Mouse (Mus musculus) urinary bladder, postnatal 36 days (tissue): ENCODE measurements around the gene Eps8l3.

Source experiments
- DNase-seq, 2 experiments: peaks; one replicate each; pipeline ENCODE4 v3.0.0; 2022; ENCODE audit warnings: low spot score in 2 of 2, mixed read lengths in 1 of 2

Eps8l3 gene

DNA sequence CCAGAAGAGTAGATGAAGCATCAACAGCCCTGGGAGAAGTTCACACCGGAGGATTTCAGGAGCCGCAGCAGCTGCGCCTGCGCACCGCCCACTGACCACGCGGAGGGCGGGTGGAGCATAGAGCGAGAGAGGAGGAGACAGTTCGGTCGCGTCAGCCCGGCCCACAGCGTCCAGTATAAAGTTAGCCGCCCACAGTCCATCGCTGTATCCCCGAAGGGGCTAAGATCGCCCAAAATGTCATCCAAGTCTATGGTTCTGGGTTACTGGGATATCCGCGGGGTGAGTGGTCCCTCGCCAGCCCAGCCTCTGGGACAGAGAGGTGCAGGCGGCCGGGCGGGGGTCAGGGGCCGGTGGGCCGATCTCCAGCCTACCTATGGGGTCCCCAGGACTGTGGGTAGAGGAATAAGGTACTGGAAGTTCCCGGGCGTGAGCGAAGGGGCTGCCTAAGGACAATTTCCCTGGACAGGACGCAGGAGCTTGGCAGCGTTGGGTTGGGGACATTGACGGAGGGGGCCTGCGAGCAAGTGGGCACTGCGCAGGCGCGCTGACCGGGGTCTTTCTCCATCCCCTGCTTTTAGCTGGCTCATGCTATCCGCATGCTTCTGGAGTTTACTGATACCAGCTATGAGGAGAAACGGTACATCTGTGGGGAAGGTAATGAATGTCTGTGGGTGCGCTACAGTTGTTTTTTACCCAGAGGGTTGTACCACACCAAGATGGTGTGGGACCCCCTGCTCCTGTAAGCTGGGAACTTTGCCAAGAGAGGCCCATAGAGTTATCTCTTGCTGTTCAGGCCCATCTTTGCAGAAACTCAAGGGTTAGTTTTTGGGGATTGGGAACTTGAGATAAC lies 18.9 kb downstream of the Eps8l3 start, which contains the start of gene Gstm5:
TSS of gene Gstm5 (plus strand) at position 102 of the 850 bp plus-strand sequence.
- DNase-seq = peak; percentile 71 to 80

DNA sequence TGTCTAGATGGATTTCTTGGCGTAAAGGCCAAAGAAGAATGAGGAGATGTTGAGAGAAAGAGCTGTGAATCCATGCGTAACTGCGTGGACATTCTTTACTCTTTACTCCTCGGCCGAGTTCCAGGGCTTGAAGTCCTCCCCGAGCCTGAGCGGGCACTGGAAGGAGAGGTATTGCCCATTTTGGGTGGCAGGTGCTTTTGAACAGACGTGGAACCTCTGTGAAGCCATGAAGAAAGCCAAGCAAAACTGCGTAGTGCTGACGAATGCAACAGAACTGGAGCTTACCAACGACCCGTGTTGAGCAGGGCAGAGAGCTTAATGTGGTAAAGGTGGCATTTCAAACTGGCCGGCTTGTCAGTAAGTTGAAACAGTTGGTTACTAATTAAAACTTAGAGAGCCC lies 21.7 kb downstream of the Eps8l3 start:
- no peak for DNase-seq

DNA sequence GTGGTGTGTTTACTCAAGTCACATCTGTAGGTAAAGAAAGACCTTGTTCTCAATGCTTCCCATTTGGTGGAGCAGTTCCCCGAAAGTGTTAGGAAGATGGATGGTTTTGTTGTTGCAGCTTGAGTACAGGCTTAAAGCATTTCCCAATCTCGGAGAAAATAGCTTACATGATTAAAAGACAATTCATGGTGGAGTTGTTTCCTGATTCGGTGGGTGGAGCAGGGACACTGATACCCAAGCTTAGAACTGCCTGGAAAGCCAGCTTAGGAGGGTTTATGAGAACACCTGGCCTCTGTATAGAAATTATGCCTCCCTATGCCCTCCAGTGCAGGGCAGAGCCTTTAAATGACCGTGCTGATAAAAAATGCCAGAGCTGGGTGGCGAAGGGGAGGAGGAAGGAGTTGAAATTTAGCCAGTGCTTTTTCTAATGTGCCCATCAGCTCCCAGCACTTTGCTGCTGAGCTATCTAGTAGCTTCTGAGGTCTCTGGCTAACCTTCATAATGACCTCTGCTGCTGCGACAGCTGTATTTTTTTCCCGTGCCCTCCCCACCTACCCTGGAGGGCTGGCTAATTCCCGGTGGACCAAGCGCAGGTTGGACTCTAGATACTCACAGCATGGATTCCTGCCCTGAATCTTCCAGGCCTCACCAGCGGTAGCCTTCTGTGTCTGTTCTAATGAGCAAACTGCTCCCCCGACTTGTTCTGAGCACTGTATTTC lies 24.1 kb downstream of the Eps8l3 start:
- DNase-seq = no peak

DNA sequence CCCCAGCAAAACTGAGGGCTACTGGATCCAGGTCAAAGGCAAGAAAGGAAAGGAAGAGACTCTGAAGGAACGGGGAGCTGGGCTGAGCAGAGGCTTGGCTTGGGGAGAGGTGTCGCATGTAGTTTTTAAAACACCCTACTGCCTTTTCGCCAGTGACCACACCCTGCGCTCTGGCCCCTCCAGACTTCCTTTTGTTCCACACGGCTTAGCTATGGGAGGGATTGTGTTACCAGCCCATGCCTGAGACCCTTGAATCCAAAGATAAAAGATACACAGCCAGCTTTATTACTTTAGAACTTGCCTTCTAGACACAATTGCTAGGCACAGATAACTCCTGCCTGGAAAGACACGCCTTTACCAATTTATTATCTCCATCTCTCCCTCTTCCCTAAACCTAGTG lies 28.9 kb downstream of the Eps8l3 start:
- no peak for DNase-seq

DNA sequence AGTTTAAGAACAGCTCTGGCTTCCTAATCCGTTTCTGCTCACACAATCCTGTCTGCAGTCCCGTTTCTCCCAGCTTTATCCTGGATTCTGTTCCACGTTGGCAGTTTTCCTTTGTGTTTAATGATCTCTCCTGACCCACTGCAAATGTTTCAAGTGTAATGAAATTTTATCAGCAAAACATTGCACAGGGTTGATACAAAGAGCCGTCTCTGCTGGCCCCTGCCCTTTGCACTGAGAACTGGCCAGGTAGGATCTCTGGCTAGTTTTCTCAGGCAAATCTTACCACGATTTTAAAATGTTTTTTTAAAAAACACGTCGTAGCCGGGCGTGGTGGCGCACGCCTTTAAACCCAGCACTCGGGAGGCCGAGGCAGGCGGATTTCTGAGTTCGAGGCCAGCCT lies 39.6 kb downstream of the Eps8l3 start:
- DNase-seq = no peak

DNA sequence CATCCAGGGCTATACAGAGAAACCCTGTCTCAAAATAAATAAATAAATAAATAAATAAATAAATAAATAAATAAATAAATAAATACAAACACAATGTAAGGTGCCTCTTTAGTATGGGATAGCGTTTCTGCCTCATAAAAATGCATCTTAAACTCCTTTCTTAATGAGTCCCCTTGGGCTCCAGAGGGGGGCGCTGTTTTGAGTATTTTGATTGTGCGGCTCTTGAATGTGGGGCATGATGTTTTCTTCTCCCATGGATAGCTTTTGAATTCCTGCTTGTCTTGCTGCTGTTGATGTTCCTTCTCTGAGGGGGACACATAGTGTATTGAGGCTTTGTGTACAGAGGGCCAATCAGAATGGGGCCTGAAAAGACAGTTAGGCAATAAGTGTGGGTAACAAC lies 40.1 kb downstream of the Eps8l3 start:
- no peak for DNase-seq

DNA sequence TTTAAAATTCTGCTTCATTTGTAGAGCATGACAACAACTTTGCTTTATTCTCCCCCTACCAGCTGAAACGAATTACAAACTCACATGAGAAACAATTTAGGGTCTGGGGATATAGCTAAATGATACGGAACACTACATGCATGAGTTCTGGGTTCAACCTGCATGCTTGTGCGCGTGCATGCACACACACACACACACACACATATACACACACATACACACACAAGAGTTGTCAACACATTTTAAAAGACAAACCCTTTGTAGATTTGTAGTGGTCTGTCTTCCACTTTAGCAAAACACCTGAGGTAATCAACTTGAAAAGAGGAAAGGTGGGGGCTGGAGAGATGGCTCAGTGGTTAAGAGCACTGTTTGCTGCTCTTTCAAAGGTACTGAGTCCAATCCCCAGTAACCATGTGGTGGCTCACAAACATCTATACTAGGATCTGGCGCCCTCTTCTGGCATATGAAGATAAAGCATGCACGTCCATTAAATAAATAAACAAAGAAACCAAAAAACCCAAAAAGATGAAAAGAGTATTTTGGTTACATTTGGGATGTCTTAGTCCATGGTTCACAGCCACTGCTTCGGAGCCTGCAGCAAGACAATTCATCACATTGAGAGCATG lies 40.9 kb downstream of the Eps8l3 start:
- peak; percentile 23 to 38 for DNase-seq

DNA sequence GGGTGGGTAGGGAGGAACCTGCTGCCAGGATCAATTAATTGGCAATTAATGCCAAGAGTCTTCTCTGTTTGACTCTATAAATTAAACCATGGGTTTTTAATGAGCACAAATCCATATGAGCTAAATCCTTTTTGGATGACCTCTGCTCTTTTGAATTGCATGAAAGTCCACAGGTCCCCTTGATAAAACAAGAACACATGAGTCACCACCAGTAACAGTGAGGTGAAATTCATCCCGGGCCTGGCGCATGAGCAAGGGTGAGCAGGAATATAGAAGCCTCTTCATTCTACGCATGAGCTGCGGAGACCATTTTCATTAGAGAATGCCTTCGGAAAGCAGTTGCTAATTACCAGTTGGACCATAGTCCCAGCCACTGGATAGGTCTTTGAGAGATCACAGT lies 43.3 kb downstream of the Eps8l3 start:
- no peak for DNase-seq

DNA sequence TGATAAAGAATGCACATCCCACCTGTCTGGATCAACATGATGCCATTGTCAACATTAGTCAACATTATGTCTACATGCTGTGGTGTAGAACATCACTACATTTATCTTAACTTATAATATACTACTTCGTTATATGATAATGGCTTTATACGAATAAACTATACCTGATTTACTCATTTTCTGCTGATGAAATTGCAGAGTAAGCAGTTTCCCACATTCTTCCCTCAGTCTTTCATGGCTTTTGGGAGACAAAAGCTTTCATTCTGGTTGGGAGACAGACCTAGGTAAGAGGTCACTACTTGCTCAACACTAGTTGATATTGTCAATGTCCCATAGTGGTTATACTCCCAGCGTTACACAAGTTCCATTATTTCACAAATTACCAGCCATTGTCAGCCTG lies 48.3 kb downstream of the Eps8l3 start:
- no peak for DNase-seq

DNA sequence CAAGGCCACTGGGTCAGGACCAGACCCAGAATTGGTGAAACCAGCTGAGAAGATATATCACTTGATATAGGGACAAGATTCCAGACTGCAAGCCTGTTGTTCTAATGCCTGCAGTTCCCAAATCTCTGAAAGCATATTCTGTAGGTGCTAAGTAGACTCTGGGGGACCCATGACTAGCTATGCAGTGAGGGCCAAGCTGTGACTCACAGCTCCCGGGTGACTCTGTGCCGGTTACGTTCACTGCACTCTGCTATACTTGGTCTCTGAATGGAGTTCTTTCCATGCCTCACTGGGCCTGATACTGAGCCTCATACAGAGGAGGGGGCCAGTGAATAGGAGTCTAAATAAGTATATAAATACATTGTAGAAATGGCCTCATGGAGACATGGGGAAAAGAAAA lies 50.8 kb downstream of the Eps8l3 start:
- no peak for DNase-seq

DNA sequence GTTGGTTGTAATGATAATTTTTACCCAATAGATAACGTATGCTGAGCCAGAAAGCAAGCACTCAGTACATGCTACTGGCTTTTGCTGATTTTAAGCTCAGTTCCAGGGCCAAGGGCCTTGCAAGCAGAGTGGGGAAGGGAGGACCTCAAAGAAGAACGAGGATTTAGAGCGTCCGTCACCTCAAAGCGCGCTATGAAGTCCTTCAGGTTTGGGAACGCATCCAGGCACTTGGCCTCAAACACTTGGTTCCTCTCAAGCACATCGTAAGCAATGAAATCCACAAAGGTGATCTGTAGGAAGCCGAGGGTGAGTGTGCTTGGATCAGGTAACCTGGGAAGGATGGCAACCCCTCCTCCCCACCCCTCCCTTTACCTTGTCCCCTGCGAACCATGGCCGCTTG lies 51.7 kb downstream of the Eps8l3 start:
- no peak for DNase-seq

DNA sequence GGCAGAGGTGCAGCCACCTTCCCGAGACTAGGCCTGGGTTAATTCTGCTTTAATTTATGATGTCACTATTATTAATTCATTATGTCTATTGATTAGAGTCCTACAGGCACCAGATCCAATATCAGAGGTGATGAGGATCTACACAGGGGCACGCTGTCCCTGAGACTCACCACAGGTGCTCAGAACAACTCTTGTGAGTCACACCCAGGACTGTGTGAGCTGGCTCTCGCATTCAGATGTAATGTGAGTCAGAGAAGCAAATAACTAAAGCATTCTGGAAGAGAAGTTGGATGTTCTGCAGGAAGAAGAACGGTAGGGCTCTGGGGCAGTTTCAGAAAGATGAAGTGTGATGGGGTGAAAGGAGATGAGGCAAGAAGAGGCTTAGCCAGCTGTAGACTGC lies 52.2 kb downstream of the Eps8l3 start:
- no peak for DNase-seq

DNA sequence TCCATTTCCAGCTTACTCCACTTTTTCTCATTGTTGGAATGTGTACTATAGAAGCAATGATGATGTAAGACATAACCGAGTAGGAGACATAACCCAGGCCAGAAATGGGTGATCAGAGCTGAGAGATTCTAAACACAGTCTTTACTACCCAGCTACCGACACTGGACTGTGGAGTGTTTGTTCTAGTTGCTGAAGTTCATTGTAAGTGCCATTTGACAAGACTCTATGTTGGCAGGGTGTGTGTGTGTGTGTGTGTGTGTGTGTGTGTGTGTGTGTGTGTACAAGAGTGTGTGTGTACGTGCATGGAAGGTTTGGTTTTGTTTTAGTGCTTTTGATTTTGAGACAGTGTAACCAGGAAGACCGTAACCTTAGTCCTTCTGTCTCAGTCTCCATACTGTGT lies 52.7 kb downstream of the Eps8l3 start:
- DNase-seq = no peak

DNA sequence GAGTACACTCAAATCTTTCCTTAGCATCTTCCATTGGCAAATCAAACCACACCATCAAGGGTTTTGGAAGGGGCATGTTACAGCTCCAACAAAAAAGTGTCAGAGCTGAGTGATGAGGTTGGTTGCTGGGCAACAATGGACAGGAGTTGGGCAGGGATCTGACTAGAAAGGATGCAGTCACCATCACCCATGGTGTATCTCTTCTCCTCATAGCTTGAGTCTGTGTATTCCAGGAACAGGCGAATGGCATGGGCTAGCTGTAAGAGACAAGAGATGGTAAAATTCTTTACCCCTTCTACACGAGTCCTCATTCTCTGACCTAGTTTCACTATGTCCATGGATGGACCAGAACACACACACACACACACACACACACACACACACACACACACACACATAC lies 54.1 kb downstream of the Eps8l3 start:
- DNase-seq = no peak

DNA sequence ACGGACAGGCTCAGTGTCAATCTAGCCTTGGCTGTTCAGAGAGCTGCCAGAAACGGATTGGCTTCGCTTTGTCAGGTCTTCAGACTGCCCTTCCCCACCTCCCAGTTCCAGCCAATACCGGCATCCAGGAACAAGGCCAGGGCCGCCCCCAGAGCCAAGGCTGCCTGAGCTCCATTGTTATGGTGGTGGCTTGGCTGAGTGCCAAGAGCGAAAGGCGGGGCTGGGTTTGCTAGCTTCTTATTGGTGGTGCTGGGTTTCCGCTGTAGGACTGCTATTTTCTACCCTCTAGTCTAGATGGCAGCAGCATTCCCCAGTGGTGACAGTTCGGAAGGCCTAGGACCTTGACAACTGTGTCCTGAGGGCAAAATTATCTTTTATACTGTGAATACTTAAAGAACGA lies 54.6 kb downstream of the Eps8l3 start, which contains the start of gene Gstm7:
TSS of gene Gstm7 (minus strand) at position 148 of the 400 bp plus-strand sequence.
- DNase-seq = peak; percentile 86 to 95

DNA sequence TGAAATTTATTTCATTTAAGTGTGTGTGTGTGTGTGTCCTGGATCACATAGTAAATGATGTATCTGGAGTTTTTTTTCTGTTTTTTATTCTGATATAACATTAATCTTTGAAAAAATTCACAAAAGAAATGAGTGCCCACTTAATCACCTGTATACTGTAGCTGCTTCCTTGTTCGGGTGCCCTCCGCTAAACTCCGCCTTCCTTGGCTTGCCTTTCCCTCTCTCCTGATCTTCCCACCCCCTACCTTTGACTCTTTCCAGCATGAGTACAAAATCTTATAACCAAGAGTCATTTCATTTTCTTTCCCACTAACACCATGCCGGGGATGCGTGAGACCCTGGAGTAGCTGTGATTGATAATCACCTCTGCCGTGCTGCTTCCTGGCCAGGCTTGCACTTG lies 55.1 kb downstream of the Eps8l3 start:
- DNase-seq = no peak

DNA sequence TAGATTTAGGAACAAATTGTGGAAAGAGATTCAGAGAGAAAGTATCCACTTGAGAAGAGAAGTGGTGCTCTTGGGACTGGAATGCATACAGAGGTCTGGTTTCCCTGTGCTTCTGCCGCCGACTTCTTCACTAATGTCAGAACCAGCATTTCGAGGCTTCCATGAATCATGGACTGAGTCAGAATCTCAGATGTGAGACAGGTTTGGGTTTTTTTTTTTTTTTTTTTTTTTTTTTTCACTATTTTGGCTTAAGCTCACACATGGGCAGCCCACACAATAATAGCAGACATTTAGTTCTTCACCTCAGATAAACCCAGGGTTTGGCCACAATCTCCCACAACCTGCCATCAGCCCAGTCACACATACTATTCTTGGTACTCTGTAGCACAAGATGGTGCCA lies 58.2 kb downstream of the Eps8l3 start:
- DNase-seq = no peak

DNA sequence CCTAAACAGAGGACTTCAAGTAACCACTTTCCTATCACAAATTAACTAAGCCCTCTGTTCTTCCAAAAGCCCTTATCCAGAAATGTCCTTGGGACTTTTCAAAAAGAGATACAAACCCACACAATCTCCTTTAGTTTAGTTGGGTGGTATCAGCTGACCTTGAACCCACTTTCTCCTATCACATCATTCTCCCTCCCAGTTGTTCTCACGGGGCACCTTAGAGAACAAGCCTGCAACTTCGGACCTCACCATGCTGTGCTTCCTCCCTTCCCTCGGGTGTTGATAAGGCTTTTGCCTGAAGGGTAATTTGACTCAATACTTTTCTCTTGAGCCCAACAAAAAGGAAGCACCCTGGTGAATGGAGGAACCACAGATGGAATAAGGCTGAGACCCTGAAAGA lies 58.9 kb downstream of the Eps8l3 start:
- no peak for DNase-seq

DNA sequence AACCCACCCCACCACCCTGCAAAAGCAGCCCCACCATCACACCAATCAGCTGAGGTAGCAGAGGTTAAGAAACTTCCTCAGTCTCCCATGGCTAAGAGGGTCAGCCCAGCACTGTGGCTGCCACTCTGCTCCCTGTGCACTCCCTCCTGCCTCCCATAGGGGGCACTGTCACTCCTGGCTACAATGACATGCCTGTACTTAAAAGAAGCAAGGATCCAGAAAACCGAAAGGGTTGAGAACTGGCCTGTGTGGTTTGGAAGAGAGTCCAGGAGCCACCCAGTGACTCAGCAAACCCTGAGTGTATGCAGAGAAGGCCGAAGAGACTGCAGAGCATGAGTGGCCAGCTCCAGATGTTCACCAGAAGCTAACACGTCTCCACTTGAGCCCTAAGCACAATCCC lies 62.4 kb downstream of the Eps8l3 start:
- peak; percentile 75 to 82 for DNase-seq

DNA sequence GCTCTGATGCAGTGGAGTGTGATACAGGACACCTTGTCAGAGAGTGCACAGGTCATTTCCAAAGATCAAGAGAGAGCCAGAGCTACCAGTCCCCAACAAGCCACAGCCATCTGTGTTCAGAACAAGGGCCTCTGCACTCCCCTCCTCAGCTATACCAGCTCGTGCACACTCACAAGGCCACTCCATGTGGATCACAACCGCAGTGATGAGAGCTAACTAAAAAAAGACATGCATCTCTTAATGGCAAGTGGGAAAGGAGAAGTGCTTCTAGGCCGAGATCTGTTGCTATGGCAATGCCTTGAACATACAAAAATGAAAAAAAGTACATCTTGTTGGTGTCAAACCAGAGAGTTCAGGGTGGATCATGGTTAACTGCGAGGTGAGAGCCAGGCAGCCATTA lies 62.8 kb downstream of the Eps8l3 start:
- no peak for DNase-seq

DNA sequence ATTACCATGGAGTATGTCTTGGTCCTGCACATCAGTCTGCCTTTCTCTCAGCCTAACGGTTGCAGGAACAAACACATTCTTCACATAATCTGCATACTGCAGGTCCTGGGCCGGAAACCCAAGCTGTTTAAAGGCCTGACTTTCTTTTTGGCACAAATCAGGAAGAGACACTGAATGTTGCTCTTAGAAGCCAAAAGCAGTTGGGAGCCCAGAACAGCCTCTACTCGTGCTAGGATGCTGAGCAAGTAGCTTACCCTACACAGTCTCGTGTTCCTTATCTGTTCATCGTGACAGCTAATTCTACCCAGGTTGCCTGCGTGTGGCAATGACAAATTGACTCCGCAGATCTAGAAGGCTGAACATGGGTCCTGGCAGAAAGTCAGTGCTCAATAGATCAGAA lies 63.5 kb downstream of the Eps8l3 start:
- DNase-seq = no peak

DNA sequence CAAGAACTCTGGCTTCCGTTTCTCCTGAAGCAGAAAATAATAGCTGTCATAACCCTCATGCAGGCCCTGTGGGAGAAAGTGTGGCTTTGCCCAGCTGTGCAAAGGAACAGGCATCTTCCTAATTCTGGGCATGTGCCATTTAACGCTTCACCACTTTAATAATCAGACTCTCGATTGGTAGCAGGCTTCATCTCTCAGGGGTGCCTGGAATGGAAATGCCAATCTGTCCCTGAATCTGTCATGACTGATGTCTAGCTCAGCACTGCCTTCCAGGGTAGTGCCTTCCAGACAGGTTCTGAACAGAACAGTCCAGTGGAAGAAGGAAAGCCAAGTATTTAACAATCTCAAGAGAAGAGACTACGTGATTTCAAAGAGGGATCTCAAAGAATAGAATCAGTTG lies 64.2 kb downstream of the Eps8l3 start:
- DNase-seq = no peak
